In the genomic region with DNA sequence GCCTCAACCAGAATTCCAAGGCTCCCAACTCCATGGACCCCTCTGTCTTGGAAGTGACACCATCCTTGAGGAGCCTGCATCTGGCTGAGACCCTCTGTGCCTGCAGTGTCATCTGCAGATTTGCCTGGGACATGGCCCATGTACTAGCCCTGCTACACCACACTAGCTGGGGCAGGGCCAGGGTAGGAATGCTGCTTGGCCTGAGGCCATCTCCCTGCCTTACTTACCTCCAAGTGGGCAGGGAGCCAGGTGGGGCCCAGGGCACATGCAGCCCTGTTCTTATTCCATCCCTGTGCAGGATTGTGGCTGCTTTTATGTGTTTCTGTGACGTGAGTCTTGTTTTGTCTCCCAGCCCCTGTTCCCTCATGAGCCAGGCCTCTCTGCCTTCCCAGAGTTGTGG, we compare ENCODE assay signal across 9 mouse cellular contexts. TPM values are rescaled to one million over a fixed set of nuclear protein-coding genes. Genes with fewer than 3 reads are reported as not detected.
DNase-seq lines count a peak whose midpoint lies in the region; ATAC-seq lines count a peak whose summit lies in the region.
"Had no signal": no experiment of that assay in that cellular context is flagged by ENCODE, and none has a peak within 500 bp of the region (broad histone marks: within the 10 kb centered on the region; RNA-seq: fewer than 3 reads in every experiment).

No protein-coding gene starts in this region.

- H3K27me3 ChIP-seq in limb, embryonic 12.5 days = no peaks in the 10 kb centered on the region
- no peaks in the 10 kb centered on the region for H3K27me3 ChIP-seq in limb, embryonic 10.5 days (ENCODE audit: low read depth, poor library complexity, severe bottlenecking)
- no peaks in the 10 kb centered on the region for H3K27me3 ChIP-seq in embryonic facial prominence, embryonic 14.5 days (replicated peaks; ENCODE audit: control insufficient read depth, insufficient read depth, low read length)
- no peaks in the 10 kb centered on the region for H3K27me3 ChIP-seq in hindbrain, embryonic 14.5 days (ENCODE audit: control insufficient read depth, insufficient read depth, low read length)
- H3K27me3 ChIP-seq in stomach, embryonic 16.5 days (ENCODE audit: control insufficient read depth, insufficient read depth, low read length) = no peaks in the 10 kb centered on the region
- H3K27me3 ChIP-seq: neural tube, embryonic 12.5 days had no signal

- peak overlapping the region; percentile 17; the same call in 1 of the 2 replicates for H3K4me2 ChIP-seq in limb, embryonic 12.5 days
- H3K4me2 ChIP-seq in embryonic facial prominence, embryonic 14.5 days (ENCODE audit: low read depth, low read length) = no peak overlapping the region
- H3K4me2 ChIP-seq in hindbrain, embryonic 14.5 days (replicated peaks) = no peak overlapping the region
- no peak overlapping the region for H3K4me2 ChIP-seq in stomach, embryonic 16.5 days (ENCODE audit: low read depth, low read length)
- H3K4me2 ChIP-seq: neural tube, embryonic 12.5 days had no signal

- no peak overlapping the region for H3K9ac ChIP-seq in limb, embryonic 12.5 days (replicated peaks)
- peak overlapping the region; percentile 35; the same call in 1 of the 2 replicates for H3K9ac ChIP-seq in embryonic facial prominence, embryonic 14.5 days (ENCODE audit: low read depth, low read length)
- no peak overlapping the region for H3K9ac ChIP-seq in hindbrain, embryonic 14.5 days
- peak overlapping the region; percentile 23; the same call in 1 of the 2 replicates for H3K9ac ChIP-seq in stomach, embryonic 16.5 days (ENCODE audit: low read length)
- H3K9ac ChIP-seq: neural tube, embryonic 12.5 days had no signal

- H3K27ac ChIP-seq in limb, embryonic 12.5 days = peak overlapping the region; percentile 87
- no peak overlapping the region for H3K27ac ChIP-seq in limb, embryonic 10.5 days
- peak overlapping the region; percentile 86 for H3K27ac ChIP-seq in embryonic facial prominence, embryonic 14.5 days (replicated peaks; ENCODE audit: low read depth, low read length)
- H3K27ac ChIP-seq in hindbrain, embryonic 14.5 days = peak overlapping the region; percentile 32; the same call in 1 of the 2 replicates
- H3K27ac ChIP-seq in stomach, embryonic 16.5 days (ENCODE audit: low read length) = peak overlapping the region; percentile 86
- H3K27ac ChIP-seq: neural tube, embryonic 12.5 days had no signal

- H3K36me3 ChIP-seq in limb, embryonic 12.5 days = peaks cover 34% of the 10 kb centered on the region
- peaks cover 43% of the 10 kb centered on the region for H3K36me3 ChIP-seq in limb, embryonic 10.5 days
- H3K36me3 ChIP-seq in embryonic facial prominence, embryonic 14.5 days (ENCODE audit: control insufficient read depth, insufficient read depth, low read length) = peaks cover 27% of the 10 kb centered on the region
- peaks cover 43% of the 10 kb centered on the region for H3K36me3 ChIP-seq in hindbrain, embryonic 14.5 days (replicated peaks; ENCODE audit: control insufficient read depth, insufficient read depth)
- H3K36me3 ChIP-seq in stomach, embryonic 16.5 days (ENCODE audit: control insufficient read depth, insufficient read depth, low read length) = no peaks in the 10 kb centered on the region

- DNase-seq in limb, embryonic 10.5 days (ENCODE audit: low spot score) = no peak
- DNase-seq in embryonic facial prominence, embryonic 14.5 days (ENCODE audit: low spot score) = peak; percentile 92
- DNase-seq in hindbrain, embryonic 14.5 days (ENCODE audit: low spot score) = peak; percentile 38
- DNase-seq in lung, adult 18-20 months = peak; percentile 87 to 89
- DNase-seq in left cerebral cortex, postnatal 36 days (ENCODE audit: low spot score in 2 of 2) = no peak
- DNase-seq in embryo, embryonic 9.5 days (ENCODE audit: extremely low spot score) = no peak

- intact Hi-C loops in left cerebral cortex, postnatal 36 days (cut with DNase I) = no loop called here

- ATAC-seq in limb, embryonic 12.5 days (ENCODE audit: insufficient number of reproducible peaks, insufficient read depth, low FRiP score, low TSS enrichment, low read depth) = peak; percentile 83
- ATAC-seq in embryonic facial prominence, embryonic 14.5 days (ENCODE audit: low read depth) = peak; percentile 90
- ATAC-seq in hindbrain, embryonic 14.5 days (ENCODE audit: low FRiP score) = peak; percentile 78
- peak; percentile 87 for ATAC-seq in stomach, embryonic 16.5 days (ENCODE audit: insufficient read depth, low FRiP score)

- peaks cover 26% of the 10 kb centered on the region for H3K4me1 ChIP-seq in limb, embryonic 12.5 days (replicated peaks)
- H3K4me1 ChIP-seq in limb, embryonic 10.5 days = peaks cover 6% of the 10 kb centered on the region
- peaks cover 26% of the 10 kb centered on the region for H3K4me1 ChIP-seq in embryonic facial prominence, embryonic 14.5 days (ENCODE audit: control insufficient read depth, insufficient read depth, low read length)
- H3K4me1 ChIP-seq in hindbrain, embryonic 14.5 days (replicated peaks; ENCODE audit: control insufficient read depth, insufficient read depth, low read length) = no peaks in the 10 kb centered on the region
- H3K4me1 ChIP-seq in stomach, embryonic 16.5 days (ENCODE audit: control insufficient read depth, insufficient read depth, low read length) = peaks cover 26% of the 10 kb centered on the region
- H3K4me1 ChIP-seq: neural tube, embryonic 12.5 days had no signal

- H3K9me3 ChIP-seq in limb, embryonic 12.5 days = no peaks in the 10 kb centered on the region
- no peaks in the 10 kb centered on the region for H3K9me3 ChIP-seq in limb, embryonic 10.5 days (replicated peaks)
- no peaks in the 10 kb centered on the region for H3K9me3 ChIP-seq in embryonic facial prominence, embryonic 14.5 days (ENCODE audit: control insufficient read depth, low read length)
- no peaks in the 10 kb centered on the region for H3K9me3 ChIP-seq in hindbrain, embryonic 14.5 days (ENCODE audit: control insufficient read depth, low read length)
- H3K9me3 ChIP-seq in stomach, embryonic 16.5 days (replicated peaks; ENCODE audit: control insufficient read depth, low read length) = no peaks in the 10 kb centered on the region
- H3K9me3 ChIP-seq: neural tube, embryonic 12.5 days had no signal

- 20% methylated on average over 1 of the region's 1 CpGs for WGBS in limb, embryonic 12.5 days
- WGBS in limb, embryonic 10.5 days = 82% methylated on average over 1 of the region's 1 CpGs
- WGBS in embryonic facial prominence, embryonic 14.5 days = 25% methylated on average over 1 of the region's 1 CpGs
- WGBS in hindbrain, embryonic 14.5 days = 33% methylated on average over 1 of the region's 1 CpGs
- WGBS in stomach, embryonic 16.5 days = 29% methylated on average over 1 of the region's 1 CpGs

- H3K4me3 ChIP-seq in limb, embryonic 12.5 days (replicated peaks) = no peak overlapping the region
- no peak overlapping the region for H3K4me3 ChIP-seq in limb, embryonic 10.5 days
- H3K4me3 ChIP-seq in embryonic facial prominence, embryonic 14.5 days (ENCODE audit: low read depth, low read length) = no peak overlapping the region
- H3K4me3 ChIP-seq in hindbrain, embryonic 14.5 days (replicated peaks; ENCODE audit: low read length) = no peak overlapping the region
- no peak overlapping the region for H3K4me3 ChIP-seq in stomach, embryonic 16.5 days (replicated peaks; ENCODE audit: low read length)
- H3K4me3 ChIP-seq: neural tube, embryonic 12.5 days had no signal

RNA-seq across cellular contexts. Expression of gene Pygb, which starts 15.8 kb away (rescaled TPM):
- 84.0 and 85.4 TPM in 2 replicates for polyA plus RNA-seq in limb, embryonic 12.5 days (2016; fragmentation: Nextera tagmentation; extraction: Ambion mirVana)
- 48.7 and 61.1 TPM in 2 replicates for polyA plus RNA-seq in limb, embryonic 10.5 days (2016; fragmentation: Nextera tagmentation; extraction: Ambion mirVana)
- 62.4 and 73.4 TPM in 2 replicates for polyA plus RNA-seq in embryonic facial prominence, embryonic 14.5 days (2014; fragmentation: Nextera tagmentation; extraction: Ambion mirVana)
- polyA plus RNA-seq in hindbrain, embryonic 14.5 days (2014; fragmentation: Nextera tagmentation; extraction: Ambion mirVana) = 93.9 and 108 TPM in 2 replicates
- 122 and 142 TPM in 2 replicates for polyA plus RNA-seq in stomach, embryonic 16.5 days (2015; fragmentation: Nextera tagmentation; extraction: Ambion mirVana)
- 100 to 1,000 TPM; 116 to 126 TPM for total RNA-seq in left cerebral cortex, postnatal 36 days (2021)

RNA-seq across cellular contexts. Expression of gene Entpd6, which starts 21.9 kb away (rescaled TPM):
- polyA plus RNA-seq in limb, embryonic 12.5 days (2016; fragmentation: Nextera tagmentation; extraction: Ambion mirVana) = 24.2 and 25.0 TPM in 2 replicates
- 35.1 and 35.7 TPM in 2 replicates for polyA plus RNA-seq in limb, embryonic 10.5 days (2016; fragmentation: Nextera tagmentation; extraction: Ambion mirVana)
- 27.8 and 31.2 TPM in 2 replicates for polyA plus RNA-seq in embryonic facial prominence, embryonic 14.5 days (2014; fragmentation: Nextera tagmentation; extraction: Ambion mirVana)
- polyA plus RNA-seq in hindbrain, embryonic 14.5 days (2014; fragmentation: Nextera tagmentation; extraction: Ambion mirVana) = 67.2 and 67.7 TPM in 2 replicates
- polyA plus RNA-seq in stomach, embryonic 16.5 days (2015; fragmentation: Nextera tagmentation; extraction: Ambion mirVana) = 29.7 and 33.0 TPM in 2 replicates
- total RNA-seq in left cerebral cortex, postnatal 36 days (2021) = 10 to 100 TPM; 43.7 to 49.4 TPM

Comparison
In these comparisons a context has a peak if more than half of its experiments do, and no peak if none do; other contexts are left out.
1. H3K9ac ChIP-seq: peak in embryonic facial prominence, embryonic 14.5 days (single experiment) and stomach, embryonic 16.5 days (single experiment); none in limb, embryonic 12.5 days (single experiment) and hindbrain, embryonic 14.5 days (single experiment).
2. DNase-seq: peak in embryonic facial prominence, embryonic 14.5 days (single experiment), hindbrain, embryonic 14.5 days (single experiment) and lung, adult 18-20 months (2 of 2); none in limb, embryonic 10.5 days (single experiment), left cerebral cortex, postnatal 36 days (0 of 2) and embryo, embryonic 9.5 days (single experiment).
3. Peak in every context shown above with its lines, with median percentiles within 50 percentile points of each other: ATAC-seq.